In genomic region chr9:72530237-72530636, GRCm38 (mm10) we compare ENCODE assay signal across 8 mouse cellular contexts. TPM values are rescaled to one million over a fixed set of nuclear protein-coding genes. Genes with fewer than 3 reads are reported as not detected.
A peak's percentile ranks its signal among the peaks of the same experiment; 100 is the strongest.
DNase-seq lines count a peak whose midpoint lies in the region; ATAC-seq and TF ChIP-seq lines count a peak whose summit lies in the region.

No protein-coding gene starts in this region.

- DNase-seq in CD4-positive, CD25-positive, alpha-beta regulatory T cell, adult 2 months (ENCODE audit: low read depth, low spot score): peak; percentile 96
- DNase-seq in heart, embryonic 10.5 days (ENCODE audit: low spot score): peak; percentile 93
- peak; percentile 90 to 94 for DNase-seq in kidney, postnatal 25 days
- peak; percentile 78 for DNase-seq in liver, embryonic 13.5 days
- DNase-seq in neural tube, embryonic 10.5 days (ENCODE audit: extremely low spot score, low spot score): peak; percentile 87

- TF ChIP-seq CTCF in bone marrow, adult 2 months (IDR thresholded peaks at IDR 0.05; ENCODE audit: control insufficient read depth, insufficient read depth, low read length): peak; percentile 100

- H3K4me2 ChIP-seq in embryonic facial prominence, embryonic 15.5 days (replicated peaks): peak overlapping the region; percentile 63
- H3K4me2 ChIP-seq in liver, embryonic 13.5 days: peak overlapping the region; percentile 95
- H3K4me2 ChIP-seq in stomach, embryonic 16.5 days (ENCODE audit: low read depth, low read length): peak overlapping the region; percentile 73

- no peaks in the 10 kb centered on the region for H3K36me3 ChIP-seq in embryonic facial prominence, embryonic 15.5 days
- H3K36me3 ChIP-seq in heart, embryonic 10.5 days: no peaks in the 10 kb centered on the region
- H3K36me3 ChIP-seq in liver, embryonic 13.5 days: no peaks in the 10 kb centered on the region
- H3K36me3 ChIP-seq in stomach, embryonic 16.5 days (ENCODE audit: control insufficient read depth, insufficient read depth, low read length): no peaks in the 10 kb centered on the region

- H3K9me3 ChIP-seq in embryonic facial prominence, embryonic 15.5 days (replicated peaks): no peaks in the 10 kb centered on the region
- H3K9me3 ChIP-seq in heart, embryonic 10.5 days: no peaks in the 10 kb centered on the region
- H3K9me3 ChIP-seq in liver, embryonic 13.5 days (replicated peaks): no peaks in the 10 kb centered on the region
- H3K9me3 ChIP-seq in stomach, embryonic 16.5 days (replicated peaks; ENCODE audit: control insufficient read depth, low read length): no peaks in the 10 kb centered on the region

- H3K4me1 ChIP-seq in bone marrow, adult 2 months (ENCODE audit: control insufficient read depth, insufficient read depth, low read length): peaks cover 1% of the 10 kb centered on the region; the same call in 1 of the 2 replicates
- H3K4me1 ChIP-seq in embryonic facial prominence, embryonic 15.5 days: peaks cover 10% of the 10 kb centered on the region
- peaks cover 14% of the 10 kb centered on the region for H3K4me1 ChIP-seq in heart, embryonic 10.5 days
- peaks cover 26% of the 10 kb centered on the region for H3K4me1 ChIP-seq in liver, embryonic 13.5 days (replicated peaks)
- peaks cover 8% of the 10 kb centered on the region for H3K4me1 ChIP-seq in stomach, embryonic 16.5 days (ENCODE audit: control insufficient read depth, insufficient read depth, low read length)

- TF ChIP-seq POLR2A in bone marrow, adult 2 months (IDR thresholded peaks at IDR 0.05; ENCODE audit: borderline replicate concordance, control insufficient read depth, low read depth, low read length): no peak

- no peak for ATAC-seq in embryonic facial prominence, embryonic 15.5 days (ENCODE audit: insufficient number of reproducible peaks, low FRiP score, low TSS enrichment, low read depth)
- ATAC-seq in liver, embryonic 13.5 days (ENCODE audit: low read depth): peak; percentile 34
- ATAC-seq in stomach, embryonic 16.5 days (ENCODE audit: insufficient read depth, low FRiP score): no peak

- no peak overlapping the region for H3K4me3 ChIP-seq in bone marrow, adult 2 months (replicated peaks; ENCODE audit: control insufficient read depth, low read depth, low read length)
- no peak overlapping the region for H3K4me3 ChIP-seq in embryonic facial prominence, embryonic 15.5 days (replicated peaks)
- no peak overlapping the region for H3K4me3 ChIP-seq in heart, embryonic 10.5 days
- 0 out of 2 replicates have a peak overlapping the region, but pooled peaks have one; percentile 96 for H3K4me3 ChIP-seq in liver, embryonic 13.5 days (replicated peaks)
- no peak overlapping the region for H3K4me3 ChIP-seq in stomach, embryonic 16.5 days (replicated peaks; ENCODE audit: low read length)

- H3K27me3 ChIP-seq in embryonic facial prominence, embryonic 15.5 days: no peaks in the 10 kb centered on the region
- no peaks in the 10 kb centered on the region for H3K27me3 ChIP-seq in heart, embryonic 10.5 days (ENCODE audit: insufficient read depth, poor library complexity, severe bottlenecking)
- H3K27me3 ChIP-seq in liver, embryonic 13.5 days: no peaks in the 10 kb centered on the region
- no peaks in the 10 kb centered on the region for H3K27me3 ChIP-seq in stomach, embryonic 16.5 days (ENCODE audit: control insufficient read depth, insufficient read depth, low read length)

- H3K27ac ChIP-seq in bone marrow, adult 2 months (ENCODE audit: control insufficient read depth, insufficient read depth, low read depth, low read length, poor library complexity): no peak overlapping the region
- peak overlapping the region; percentile 100 for H3K27ac ChIP-seq in embryonic facial prominence, embryonic 15.5 days (replicated peaks)
- no peak overlapping the region for H3K27ac ChIP-seq in heart, embryonic 10.5 days
- H3K27ac ChIP-seq in liver, embryonic 13.5 days: no peak overlapping the region
- H3K27ac ChIP-seq in stomach, embryonic 16.5 days (ENCODE audit: low read length): peak overlapping the region; percentile 97

- H3K9ac ChIP-seq in embryonic facial prominence, embryonic 15.5 days: no peak overlapping the region
- H3K9ac ChIP-seq in liver, embryonic 13.5 days: no peak overlapping the region
- H3K9ac ChIP-seq in stomach, embryonic 16.5 days (ENCODE audit: low read length): 0 out of 2 replicates have a peak overlapping the region, but pooled peaks have one; percentile 13

- WGBS in bone marrow, adult 2 months: under 1% methylated on average over 12 of the region's 12 CpGs
- WGBS in embryonic facial prominence, embryonic 15.5 days: under 1% methylated on average over 12 of the region's 12 CpGs
- 1% methylated on average over 12 of the region's 12 CpGs for WGBS in heart, embryonic 10.5 days
- WGBS in liver, embryonic 13.5 days (ENCODE audit: insufficient replicate concordance): 2% methylated on average over 12 of the region's 12 CpGs
- 1% methylated on average over 12 of the region's 12 CpGs for WGBS in stomach, embryonic 16.5 days

RNA-seq across cellular contexts. Expression of gene Rfx7, which starts 1.8 kb away (rescaled TPM):
- 8.4 and 15.0 TPM in 2 replicates for polyA plus RNA-seq in bone marrow, adult 2 months (2011; ENCODE audit: insufficient read depth, insufficient read length, low replicate concordance, missing spikeins)
- 9.8 and 10.3 TPM in 2 replicates for polyA plus RNA-seq in embryonic facial prominence, embryonic 15.5 days (2015; fragmentation: Nextera tagmentation; extraction: Ambion mirVana)
- polyA plus RNA-seq in heart, embryonic 10.5 days (2016; fragmentation: Nextera tagmentation; extraction: Ambion mirVana): 9.0 and 12.3 TPM in 2 replicates
- polyA plus RNA-seq in liver, embryonic 13.5 days (2015; fragmentation: Nextera tagmentation; extraction: Ambion mirVana): 2.6 and 3.3 TPM in 2 replicates
- polyA plus RNA-seq in stomach, embryonic 16.5 days (2015; fragmentation: Nextera tagmentation; extraction: Ambion mirVana): 7.4 and 8.8 TPM in 2 replicates

RNA-seq across cellular contexts. Expression of gene Tex9, which starts 38.2 kb away (rescaled TPM):
- 9.6 and 20.6 TPM in 2 replicates for polyA plus RNA-seq in bone marrow, adult 2 months (2011; ENCODE audit: insufficient read depth, insufficient read length, low replicate concordance, missing spikeins)
- polyA plus RNA-seq in embryonic facial prominence, embryonic 15.5 days (2015; fragmentation: Nextera tagmentation; extraction: Ambion mirVana): 25.8 and 32.0 TPM in 2 replicates
- polyA plus RNA-seq in heart, embryonic 10.5 days (2016; fragmentation: Nextera tagmentation; extraction: Ambion mirVana): 16.6 and 27.0 TPM in 2 replicates
- 6.2 and 8.1 TPM in 2 replicates for polyA plus RNA-seq in liver, embryonic 13.5 days (2015; fragmentation: Nextera tagmentation; extraction: Ambion mirVana)
- polyA plus RNA-seq in stomach, embryonic 16.5 days (2015; fragmentation: Nextera tagmentation; extraction: Ambion mirVana): 18.6 and 19.2 TPM in 2 replicates

Comparison
In these comparisons a context has a peak if more than half of its experiments do, and no peak if none do; other contexts are left out.
1. H3K27ac ChIP-seq: peak in embryonic facial prominence, embryonic 15.5 days (single experiment) and stomach, embryonic 16.5 days (single experiment); none in bone marrow, adult 2 months (single experiment), heart, embryonic 10.5 days (single experiment) and liver, embryonic 13.5 days (single experiment).
2. Peak in every context shown above with its lines, with median percentiles within 50 percentile points of each other: DNase-seq and H3K4me2 ChIP-seq.